Mouse (Mus musculus) ES-E14 (cell line): ENCODE measurements around the gene Amigo3. TPM values are rescaled to one million over a fixed set of nuclear protein-coding genes. Genes with fewer than 3 reads are reported as not detected.

Experiments used
- DNase-seq: peaks from one replicate; pipeline ENCODE4 v3.0.0-alpha.2; 2013; ENCODE audit warnings: low read depth, low spot score
- H3K27ac ChIP-seq: 2 replicates; pipeline ENCODE4 v1.5.1; 2012; ENCODE audit warnings: low read depth, mild to moderate bottlenecking, low read length, moderate library complexity, mixed read lengths; ENCODE audit not compliant: poor library complexity, insufficient read depth, severe bottlenecking
- H3K36me3 ChIP-seq: 2 replicates; pipeline ENCODE4 v1.6.1; 2012; ENCODE audit warnings: mild to moderate bottlenecking, low read length, moderate library complexity, mixed read lengths; ENCODE audit not compliant: control insufficient read depth, poor library complexity, insufficient read depth, severe bottlenecking
- H3K4me1 ChIP-seq, 2 experiments: fragments of 150-350 bp in 1 of 2; sonication (generic) in 1 of 2; 2 replicates each; pipeline ENCODE4 v1.6.1; 2012; ENCODE audit warnings: low read length in 2 of 2, mild to moderate bottlenecking in 1 of 2, mixed read lengths in 1 of 2; ENCODE audit not compliant: control insufficient read depth in 2 of 2, insufficient read depth in 2 of 2, poor library complexity in 1 of 2
- H3K4me3 ChIP-seq, 2 experiments: fragments of 150-350 bp in 1 of 2; sonication (generic) in 1 of 2; 2 replicates each; pipeline ENCODE4 v1.5.1; 2012; ENCODE audit warnings: low read length in 2 of 2, low read depth in 1 of 2, mild to moderate bottlenecking in 1 of 2, mixed read lengths in 1 of 2; ENCODE audit not compliant: insufficient read depth in 1 of 2, poor library complexity in 1 of 2, severe bottlenecking in 1 of 2
- H3K9ac ChIP-seq: 2 replicates; pipeline ENCODE4 v1.6.1; 2012; ENCODE audit warnings: low read depth, mild to moderate bottlenecking, low read length, mixed read lengths; ENCODE audit not compliant: poor library complexity, insufficient read depth, severe bottlenecking
- H3K9me3 ChIP-seq: fragments of 150-350 bp; sonication (generic); 2 replicates; pipeline ENCODE4 v1.6.1; 2012; ENCODE audit warnings: low read depth, mild to moderate bottlenecking, low read length; ENCODE audit not compliant: control insufficient read depth, insufficient read depth
- CHD2 ChIP-seq: IDR thresholded peaks from 2 replicates; pipeline ENCODE4 v1.6.1; 2014; ENCODE audit warnings: mild to moderate bottlenecking, low read depth, low read length, inconsistent platforms
- HCFC1 ChIP-seq: IDR thresholded peaks from 2 replicates; pipeline ENCODE4 v1.6.1; 2012; ENCODE audit warnings: low read length, inconsistent platforms, borderline replicate concordance; ENCODE audit not compliant: insufficient read depth
- MAFK ChIP-seq: IDR thresholded peaks from 2 replicates; pipeline ENCODE4 v1.6.1; 2014; ENCODE audit warnings: mild to moderate bottlenecking, low read depth, low read length, inconsistent platforms; ENCODE audit not compliant: insufficient read depth
- ZC3H11A ChIP-seq: IDR thresholded peaks from 2 replicates; pipeline ENCODE4 v1.6.1; 2012; ENCODE audit warnings: low read depth, mild to moderate bottlenecking, inconsistent platforms, low read length, borderline replicate concordance
- ZNF384 ChIP-seq: IDR thresholded peaks from 2 replicates; pipeline ENCODE4 v1.6.1; 2012; ENCODE audit warnings: low read depth, low read length, inconsistent platforms
- in situ Hi-C, 2 experiments: fragments of 600-800 bp; cut with MboI; formaldehyde crosslinking; loops; one replicate each; pipeline ENCODE4 v1.15.1; 2025; ENCODE audit warnings: low sequenced_read_pairs in 2 of 2, inconsistent platforms in 1 of 2; ENCODE audit not compliant: unreplicated experiment in 2 of 2
- total RNA-seq: library from RNA; depleted of rRNA; stranded (reverse); fragments of 300-350 nt; gene quantifications from 2 replicates; pipeline ENCODE4 v1.2.3, GENCODE M21; 2012

Amigo3 gene
- total RNA-seq, 1 experiment, result 2.7 TPM

GRCm38 (mm10) chr9:108057262-108057562 is 4.3 kb downstream of the Amigo3 start:
- in situ Hi-C loops, result no loop called here
- TF ChIP-seq ZC3H11A, result no peak
- TF ChIP-seq MAFK, result no peak
- no peak for TF ChIP-seq HCFC1
- no peak for TF ChIP-seq ZNF384
- TF ChIP-seq CHD2, result no peak
- H3K9ac ChIP-seq, result no peak overlapping the region

GRCm38 (mm10) chr9:108058291-108058690 is 5.3 kb downstream of the Amigo3 start:
- Histone ChIP-seq H3K4me1 (peaks cover 0 to 10% of the 10 kb centered on the region in 2 experiments; a peak in 2 of 4 replicates), H3K27ac (no peak overlapping the region), H3K9me3 (no peaks in the 10 kb centered on the region), H3K9ac (no peak overlapping the region), H3K4me3 (no peak overlapping the region), H3K36me3 (peaks cover 3% of the 10 kb centered on the region; the same call in 1 of the 2 replicates)
- no peak for TF ChIP-seq ZC3H11A
- no peak for DNase-seq
- in situ Hi-C loops, result no loop called here

More at GRCm38 (mm10) chr9:108057262-108057562, 4.3 kb downstream of the Amigo3 start:
- peaks cover 0 to 13% of the 10 kb centered on the region in 2 experiments; a peak in 3 of 4 replicates for H3K4me1 ChIP-seq
- no peaks in the 10 kb centered on the region for H3K9me3 ChIP-seq
- peaks cover 4% of the 10 kb centered on the region; the same call in 1 of the 2 replicates for H3K36me3 ChIP-seq
- no peak overlapping the region for H3K4me3 ChIP-seq
- no peak overlapping the region for H3K27ac ChIP-seq
- DNase-seq, result no peak

- in situ Hi-C loops, result no loop called here
- Histone ChIP-seq H3K9ac (no peak overlapping the region), H3K36me3 (peaks cover 6% of the 10 kb centered on the region; the same call in 1 of the 2 replicates), H3K4me3 (no peak overlapping the region), H3K27ac (no peak overlapping the region), H3K9me3 (no peaks in the 10 kb centered on the region), H3K4me1 (no peaks in the 10 kb centered on the region)
- no peak for DNase-seq
- TF ChIP-seq ZNF384, result no peak
Measured at GRCm38 (mm10) chr9:108062142-108062541, 9.2 kb downstream of the Amigo3 start.

GRCm38 (mm10) chr9:108063361-108063760 is 10.4 kb downstream of the Amigo3 start:
- no peak overlapping the region for H3K4me3 ChIP-seq
- H3K4me1 ChIP-seq, result no peaks in the 10 kb centered on the region
- TF ChIP-seq MAFK, result no peak
- no peak for TF ChIP-seq HCFC1
- TF ChIP-seq CHD2, result no peak
- no peak for TF ChIP-seq ZNF384
- no peak for TF ChIP-seq ZC3H11A
- H3K9ac ChIP-seq, result no peak overlapping the region
- DNase-seq, result no peak
- no peak overlapping the region for H3K27ac ChIP-seq
- H3K9me3 ChIP-seq, result no peaks in the 10 kb centered on the region
- in situ Hi-C loops, result no loop called here
- H3K36me3 ChIP-seq, result peaks cover 4% of the 10 kb centered on the region; the same call in 1 of the 2 replicates

- H3K27ac ChIP-seq, result no peak overlapping the region
- DNase-seq, result no peak
- TF ChIP-seq ZC3H11A, result peak; percentile 47; the same call in 1 of the 2 replicates
- TF ChIP-seq ZNF384, result no peak
- peaks cover 8% of the 10 kb centered on the region; the same call in 1 of the 2 replicates for H3K36me3 ChIP-seq
- H3K4me3 ChIP-seq, result no peak overlapping the region
- in situ Hi-C loops, result loop anchor here in 1 of 2 experiments (5.0 kb wide), 1 partner anchor 163 kb away; no protein-coding TSS in a partner anchor
- H3K9me3 ChIP-seq, result no peaks in the 10 kb centered on the region
- H3K9ac ChIP-seq, result no peak overlapping the region
- no peaks in the 10 kb centered on the region for H3K4me1 ChIP-seq
Measured at GRCm38 (mm10) chr9:108065491-108066011, 12.6 kb downstream of the Amigo3 start.
